In the genomic region with DNA sequence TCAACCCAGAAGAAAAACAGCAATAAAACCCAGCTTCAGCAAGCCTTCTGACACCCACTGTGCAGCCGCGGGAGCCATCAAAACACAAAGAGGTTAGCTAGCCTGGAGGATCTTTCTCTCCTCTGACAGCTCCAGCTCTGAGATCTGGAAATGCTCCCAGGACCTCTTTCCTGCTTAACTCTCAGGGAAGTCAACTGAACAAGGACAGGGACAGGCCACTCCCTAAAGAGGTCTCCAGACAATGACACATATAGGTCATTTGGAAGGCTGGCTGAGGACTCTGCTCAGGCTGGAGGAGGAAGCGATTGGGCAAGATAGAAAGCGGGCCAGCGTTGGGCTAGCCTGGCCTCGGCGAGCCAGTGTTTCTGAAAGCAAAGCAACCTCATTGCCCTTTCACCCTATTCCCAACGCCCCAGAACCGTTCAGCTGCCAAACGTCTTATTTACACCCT, we compare ENCODE assay signal across 8 mouse cellular contexts. TPM values are rescaled to one million over a fixed set of nuclear protein-coding genes. Genes with fewer than 3 reads are reported as not detected.
A peak's percentile ranks its signal among the peaks of the same experiment; 100 is the strongest.
DNase-seq lines count a peak whose midpoint lies in the region; ATAC-seq and TF ChIP-seq lines count a peak whose summit lies in the region.

No protein-coding gene starts in this region.

- no peaks in the 10 kb centered on the region for H3K36me3 ChIP-seq in forebrain, postnatal 0 days (ENCODE audit: insufficient read depth)
- H3K36me3 ChIP-seq in hindbrain, embryonic 10.5 days: no peaks in the 10 kb centered on the region
- no peaks in the 10 kb centered on the region for H3K36me3 ChIP-seq in midbrain, embryonic 15.5 days (replicated peaks)

- H3K27ac ChIP-seq in forebrain, postnatal 0 days (ENCODE audit: low read depth, low read length): no peak overlapping the region
- peak overlapping the region; percentile 88 for H3K27ac ChIP-seq in hindbrain, embryonic 10.5 days
- 0 out of 2 replicates have a peak overlapping the region, but pooled peaks have one; percentile 60 for H3K27ac ChIP-seq in midbrain, embryonic 15.5 days

- H3K9ac ChIP-seq in forebrain, postnatal 0 days: no peak overlapping the region
- H3K9ac ChIP-seq in midbrain, embryonic 15.5 days: no peak overlapping the region

- H3K4me3 ChIP-seq in forebrain, postnatal 0 days (ENCODE audit: low read depth, low read length): no peak overlapping the region
- peak overlapping the region; percentile 44 for H3K4me3 ChIP-seq in hindbrain, embryonic 10.5 days
- H3K4me3 ChIP-seq in midbrain, embryonic 15.5 days: no peak overlapping the region

- 0 out of 2 replicates have a peak, but pooled peaks cover 5% of the 10 kb centered on the region for H3K4me1 ChIP-seq in forebrain, postnatal 0 days (ENCODE audit: insufficient read depth)
- H3K4me1 ChIP-seq in hindbrain, embryonic 10.5 days (replicated peaks): peaks cover 16% of the 10 kb centered on the region
- H3K4me1 ChIP-seq in midbrain, embryonic 15.5 days: peaks cover 7% of the 10 kb centered on the region

- TF ChIP-seq CTCF in forebrain, postnatal 0 days (IDR thresholded peaks at IDR 0.05; ENCODE audit: low read depth): no peak

- no peak overlapping the region for H3K4me2 ChIP-seq in forebrain, postnatal 0 days (ENCODE audit: low read depth)
- peak overlapping the region; percentile 63 for H3K4me2 ChIP-seq in midbrain, embryonic 15.5 days

- peak; percentile 84 for DNase-seq in adrenal gland, adult 2 months
- no peak for DNase-seq in forebrain, postnatal 0 days
- DNase-seq in hindbrain, embryonic 10.5 days (ENCODE audit: low spot score): no peak
- peak; percentile 14 for DNase-seq in liver
- DNase-seq in embryo, embryonic 10.5 days (ENCODE audit: low spot score): no peak
- no peak for DNase-seq in left cerebral cortex, adult 8-10 months (ENCODE audit: low spot score in 2 of 2)
- DNase-seq in right cerebral cortex, postnatal 4 days: no peak

- WGBS in forebrain, postnatal 0 days: 64% methylated on average over 10 of the region's 10 CpGs
- 31% methylated on average over 10 of the region's 10 CpGs for WGBS in hindbrain, embryonic 10.5 days
- WGBS in midbrain, embryonic 15.5 days: 54% methylated on average over 10 of the region's 10 CpGs

- no peaks in the 10 kb centered on the region for H3K27me3 ChIP-seq in forebrain, postnatal 0 days (ENCODE audit: insufficient read depth, low read length)
- no peaks in the 10 kb centered on the region for H3K27me3 ChIP-seq in hindbrain, embryonic 10.5 days (ENCODE audit: insufficient read depth, poor library complexity, severe bottlenecking)
- H3K27me3 ChIP-seq in midbrain, embryonic 15.5 days (replicated peaks): no peaks in the 10 kb centered on the region

- no peaks in the 10 kb centered on the region for H3K9me3 ChIP-seq in forebrain, postnatal 0 days (ENCODE audit: low read length)
- no peaks in the 10 kb centered on the region for H3K9me3 ChIP-seq in hindbrain, embryonic 10.5 days
- H3K9me3 ChIP-seq in midbrain, embryonic 15.5 days: no peaks in the 10 kb centered on the region

- ATAC-seq in forebrain, postnatal 0 days: peak; percentile 14; the same call in 1 of the 2 replicates
- peak; percentile 21; the same call in 1 of the 2 replicates for ATAC-seq in midbrain, embryonic 15.5 days (replicated peaks)

RNA-seq across cellular contexts. Expression of gene Hdhd5, which starts 8.7 kb away (rescaled TPM):
- total RNA-seq in adrenal gland, adult 2 months (2021): 10 to 100 TPM; 25.2 to 26.8 TPM
- polyA plus RNA-seq in adrenal gland, adult 2 months (2012; rRNA removed): 27.6 and 30.3 TPM in 2 replicates
- total RNA-seq in forebrain, postnatal 0 days (2014; rRNA removed): 27.8 and 29.9 TPM in 2 replicates
- 13.9 and 14.9 TPM in 2 replicates for polyA plus RNA-seq in forebrain, postnatal 0 days (2015; fragmentation: Nextera tagmentation; extraction: Ambion mirVana)
- 21.3 and 22.2 TPM in 2 replicates for polyA plus RNA-seq in hindbrain, embryonic 10.5 days (2016; fragmentation: Nextera tagmentation; extraction: Ambion mirVana)
- 15.5 and 18.0 TPM in 2 replicates for polyA plus RNA-seq in midbrain, embryonic 15.5 days (2015; fragmentation: Nextera tagmentation; extraction: Ambion mirVana)
- total RNA-seq in left cerebral cortex, adult 8-10 months (2022): 10 to 100 TPM; 31.7 to 36.8 (median 33.9) TPM

RNA-seq across cellular contexts. Expression of gene Tmem121b, which starts 46.2 kb away (rescaled TPM):
- under 1 TPM; 0.06 to 0.10 TPM for total RNA-seq in adrenal gland, adult 2 months (2021)
- polyA plus RNA-seq in adrenal gland, adult 2 months (2012; rRNA removed): 0.03 and 0.12 TPM in 2 replicates
- total RNA-seq in forebrain, postnatal 0 days (2014; rRNA removed): 26.1 and 27.6 TPM in 2 replicates
- 2.7 and 3.0 TPM in 2 replicates for polyA plus RNA-seq in forebrain, postnatal 0 days (2015; fragmentation: Nextera tagmentation; extraction: Ambion mirVana)
- 0.52 and 1.1 TPM in 2 replicates for polyA plus RNA-seq in hindbrain, embryonic 10.5 days (2016; fragmentation: Nextera tagmentation; extraction: Ambion mirVana)
- polyA plus RNA-seq in midbrain, embryonic 15.5 days (2015; fragmentation: Nextera tagmentation; extraction: Ambion mirVana): 3.6 and 3.8 TPM in 2 replicates
- total RNA-seq in left cerebral cortex, adult 8-10 months (2022): 10 to 100 TPM; 43.6 to 47.4 (median 46.5) TPM

Comparison
In these comparisons a context has a peak if more than half of its experiments do, and no peak if none do; other contexts are left out.
1. DNase-seq: peak in adrenal gland, adult 2 months (single experiment) and liver (single experiment); none in forebrain, postnatal 0 days (single experiment), hindbrain, embryonic 10.5 days (single experiment), embryo, embryonic 10.5 days (single experiment), left cerebral cortex, adult 8-10 months (0 of 2) and right cerebral cortex, postnatal 4 days (single experiment).